Mouse (Mus musculus) CD4-positive naive resting alpha-beta T cell, adult 57 days (primary cell): ENCODE measurements around the gene Fam149a. TPM values are rescaled to one million over a fixed set of nuclear protein-coding genes. Genes with fewer than 3 reads are reported as not detected.

Source experiments
- total RNA-seq: library from RNA; stranded (reverse); gene quantifications from one replicate; pipeline ENCODE4 v1.2.4, GENCODE M21; 2023

Gene Fam149a
- total RNA-seq, result 0.18 TPM

DNA sequence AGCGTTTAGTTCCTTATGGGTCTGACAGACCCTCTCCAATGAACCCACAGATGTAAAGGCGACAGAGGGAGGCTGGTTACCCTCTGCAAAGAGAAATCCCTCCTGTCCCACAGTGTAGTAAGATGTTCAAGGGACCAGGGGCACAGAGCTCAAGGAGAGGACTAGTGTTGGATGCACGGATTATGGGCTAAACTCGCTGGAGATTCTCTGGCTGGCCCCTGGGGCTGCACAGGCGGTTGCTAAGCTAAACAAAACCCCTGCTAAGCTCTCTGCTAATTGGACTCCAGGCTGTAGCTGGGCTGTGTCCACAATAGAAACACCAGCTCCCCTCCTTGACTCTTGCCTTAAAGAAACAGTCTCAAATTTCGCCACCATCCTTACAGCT is at the start of gene Fam149a:
Gene Fam149a, minus strand, starts transcription at position 329 of the 385 bp plus-strand sequence.

DNA sequence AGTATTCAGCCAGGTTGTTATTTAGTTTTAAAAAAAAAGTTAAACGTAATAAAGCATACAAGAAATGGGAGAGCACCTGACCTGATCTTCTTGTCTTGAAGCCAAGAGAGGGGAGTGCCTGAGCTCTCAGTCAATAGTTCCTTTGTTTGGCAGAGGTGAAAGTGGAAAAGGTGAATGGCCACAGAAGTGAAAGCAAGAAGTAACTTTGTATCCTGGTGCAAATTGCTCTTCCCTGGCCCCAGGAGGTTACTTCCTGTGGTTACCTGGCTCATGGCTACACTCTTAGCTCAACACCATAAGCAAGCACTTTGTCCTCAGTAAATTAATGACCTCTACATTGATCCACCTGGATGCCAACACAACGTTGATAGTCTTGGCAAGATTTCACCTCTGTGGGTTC is 28.8 kb upstream of the Fam149a start, which contains the start of gene Tlr3:
Gene Tlr3, minus strand, starts transcription at position 199 of the 400 bp plus-strand sequence.

DNA sequence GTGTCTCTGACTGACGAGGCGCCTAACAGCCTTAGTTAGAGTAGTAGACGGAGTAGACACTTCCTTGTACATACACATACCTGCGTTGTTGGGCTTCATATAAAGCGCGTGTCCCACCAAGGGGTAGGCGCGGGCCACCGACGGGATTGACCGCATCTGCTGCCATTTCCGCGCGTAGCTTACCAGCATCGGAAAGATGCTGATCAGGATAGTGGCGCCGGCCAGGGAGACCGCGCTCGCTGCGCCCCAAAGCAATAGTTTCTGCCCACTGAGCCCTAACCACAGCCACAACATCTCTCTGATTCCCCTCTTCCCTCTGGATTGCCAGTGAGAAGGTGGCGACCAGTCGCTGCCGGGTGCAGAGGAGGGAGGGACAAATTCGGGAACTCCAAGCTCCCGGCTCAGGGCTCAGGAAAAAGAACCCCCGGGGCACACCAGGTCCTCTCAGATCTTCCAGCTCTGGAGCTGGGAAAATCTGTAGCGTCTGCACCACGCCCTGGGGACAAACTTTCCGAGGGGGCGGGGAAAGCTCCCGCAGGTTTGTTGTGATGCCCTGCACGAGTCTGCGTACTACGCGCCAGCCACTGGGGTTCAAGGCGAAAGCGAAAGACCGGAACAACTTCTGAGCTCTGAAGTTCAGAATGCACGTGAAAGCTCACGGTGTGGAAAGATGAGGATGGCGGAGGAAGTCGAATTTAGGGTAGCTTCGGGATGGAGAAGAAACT is 49.2 kb downstream of the Fam149a start, which contains the start of gene Cyp4v3:
Gene Cyp4v3, minus strand, starts transcription at position 532 of the 725 bp plus-strand sequence.

DNA sequence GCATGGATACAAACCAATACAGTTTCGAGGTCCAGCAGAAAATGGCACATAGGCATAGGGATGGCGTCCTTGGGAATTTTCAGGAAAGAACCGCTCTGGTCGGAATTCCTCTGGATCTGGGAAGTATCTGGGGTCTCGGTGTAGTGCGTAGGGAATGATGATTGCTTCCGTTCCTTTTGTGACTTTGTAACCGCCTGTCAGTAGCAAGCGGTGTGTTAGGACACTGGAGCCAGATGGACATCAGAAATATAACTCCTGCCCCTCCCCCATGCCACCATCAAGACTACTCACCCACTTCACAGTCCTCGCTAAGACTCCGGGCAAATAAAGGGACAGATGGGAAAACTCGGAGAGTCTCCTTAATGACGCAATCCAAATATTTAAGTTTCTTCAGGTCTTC is 73.7 kb downstream of the Fam149a start, which contains the start of gene Gm45753:
Gene Gm45753, minus strand, starts transcription at position 101 of the 400 bp plus-strand sequence.

DNA sequence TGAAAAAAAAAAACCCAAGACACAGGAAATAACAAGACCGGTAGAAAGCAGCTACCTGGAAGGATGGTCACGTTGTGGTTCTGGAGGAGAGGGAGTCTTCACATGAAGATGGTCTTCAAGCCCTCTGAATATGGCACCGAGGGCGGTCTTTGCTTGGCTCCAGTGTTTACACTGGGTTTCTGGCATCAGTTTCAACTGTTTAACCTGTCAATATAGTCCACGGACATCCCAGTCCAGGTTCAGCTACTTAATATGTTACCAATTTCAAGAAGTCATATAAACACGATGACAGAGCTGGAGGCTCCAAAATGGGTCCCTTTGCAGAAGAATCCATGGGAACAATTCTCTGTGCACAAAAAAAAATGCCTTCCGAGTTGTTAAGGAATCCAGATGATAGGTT is 87.4 kb downstream of the Fam149a start, which contains the start of gene Klkb1:
Gene Klkb1, minus strand, starts transcription at position 173 of the 400 bp plus-strand sequence.

Other genes starting within 250 kb of the Fam149a start
- gene F11, start 120.3 kb downstream of the Fam149a start, total RNA-seq, result not detected
- not detected for gene Klkb1, start 87.4 kb downstream of the Fam149a start, total RNA-seq
- not detected for gene Gm45753, start 73.8 kb downstream of the Fam149a start, total RNA-seq
- 6.3 TPM for gene Cyp4v3, start 49.1 kb downstream of the Fam149a start, total RNA-seq
- gene Tlr3, start 28.8 kb upstream of the Fam149a start, total RNA-seq, result 1.2 TPM
- 3.3 TPM for gene Sorbs2, start 125.5 kb upstream of the Fam149a start, total RNA-seq